Mouse (Mus musculus) ES-E14 (cell line): ENCODE results near the gene Abhd5.

Experiments used
- CHD2 ChIP-seq: IDR thresholded peaks from 2 replicates; pipeline ENCODE4 v1.6.1; 2014; ENCODE audit warnings: mild to moderate bottlenecking, low read depth, low read length, inconsistent platforms
- HCFC1 ChIP-seq: IDR thresholded peaks from 2 replicates; pipeline ENCODE4 v1.6.1; 2012; ENCODE audit warnings: low read length, inconsistent platforms, borderline replicate concordance; ENCODE audit not compliant: insufficient read depth
- MAFK ChIP-seq: IDR thresholded peaks from 2 replicates; pipeline ENCODE4 v1.6.1; 2014; ENCODE audit warnings: mild to moderate bottlenecking, low read depth, low read length, inconsistent platforms; ENCODE audit not compliant: insufficient read depth
- ZC3H11A ChIP-seq: IDR thresholded peaks from 2 replicates; pipeline ENCODE4 v1.6.1; 2012; ENCODE audit warnings: low read depth, mild to moderate bottlenecking, inconsistent platforms, low read length, borderline replicate concordance
- ZNF384 ChIP-seq: IDR thresholded peaks from 2 replicates; pipeline ENCODE4 v1.6.1; 2012; ENCODE audit warnings: low read depth, low read length, inconsistent platforms

DNA sequence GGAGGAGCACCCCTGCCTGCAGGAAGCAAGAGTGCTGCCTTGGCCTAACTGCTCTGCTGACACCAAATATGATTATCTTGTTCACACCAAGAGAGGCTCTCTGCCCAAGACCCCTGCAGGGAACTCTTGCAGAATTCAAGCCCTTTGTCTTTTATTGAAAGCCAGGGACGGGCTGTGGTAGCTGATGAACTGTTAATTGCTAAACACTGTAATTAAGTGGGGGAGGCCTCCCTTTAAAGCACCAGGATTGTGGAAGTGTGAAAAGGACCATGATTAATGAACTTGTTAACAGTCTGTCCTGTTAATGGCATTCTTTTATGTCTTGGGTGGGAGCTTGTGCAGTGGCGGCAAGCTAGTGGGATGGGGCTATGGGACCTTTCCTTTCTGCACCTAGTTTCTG lies 65.2 kb downstream of the Abhd5 start:
- no peak for TF ChIP-seq ZNF384
- TF ChIP-seq CHD2, result no peak
- no peak for TF ChIP-seq ZC3H11A
- TF ChIP-seq MAFK, result no peak
- TF ChIP-seq HCFC1, result no peak
